Mouse (Mus musculus) 416B (cell line): ENCODE results near the gene Fam43b.

Experiments
- DNase-seq: peaks from one replicate; pipeline ENCODE4 v3.0.0; 2011; ENCODE audit warnings: low read depth

The Fam43b gene

GRCm38 (mm10) chr4:138395087-138395970 lies 999 bp downstream of the Fam43b start:
- DNase-seq: no peak

GRCm38 (mm10) chr4:138393703-138394102 lies 2.6 kb downstream of the Fam43b start:
- DNase-seq: no peak

GRCm38 (mm10) chr4:138383789-138384188 lies 12.5 kb downstream of the Fam43b start:
- peak; percentile 28 for DNase-seq

- peak; percentile 55 for DNase-seq
These were observed 13.9 kb downstream of the Fam43b start for GRCm38 (mm10) chr4:138382462-138382861.

GRCm38 (mm10) chr4:138380132-138380689 lies 16.1 kb downstream of the Fam43b start:
- no peak for DNase-seq

- peak; percentile 88 for DNase-seq
These were observed 17.1 kb downstream of the Fam43b start for GRCm38 (mm10) chr4:138379091-138379840.

GRCm38 (mm10) chr4:138377526-138377925 lies 18.8 kb downstream of the Fam43b start:
- DNase-seq: peak; percentile 45

- DNase-seq: no peak
These were observed 21.2 kb downstream of the Fam43b start for GRCm38 (mm10) chr4:138375117-138375516.

GRCm38 (mm10) chr4:138370996-138371516 lies 25.3 kb downstream of the Fam43b start:
- no peak for DNase-seq

GRCm38 (mm10) chr4:138368498-138369260 lies 27.6 kb downstream of the Fam43b start:
- DNase-seq: no peak

- DNase-seq: peak; percentile 88
These were observed 28.5 kb downstream of the Fam43b start, which contains the start of gene Cda for GRCm38 (mm10) chr4:138367641-138368497. Gene Cda (minus strand): TSS chr4:138367992.

GRCm38 (mm10) chr4:138366561-138366960 lies 29.8 kb downstream of the Fam43b start:
- no peak for DNase-seq

GRCm38 (mm10) chr4:138363511-138363910 lies 32.8 kb downstream of the Fam43b start:
- DNase-seq: no peak

- no peak for DNase-seq
These were observed 33.4 kb downstream of the Fam43b start for GRCm38 (mm10) chr4:138362883-138363282.

GRCm38 (mm10) chr4:138361370-138361821 lies 34.9 kb downstream of the Fam43b start:
- no peak for DNase-seq

- no peak for DNase-seq
These were observed 38.2 kb downstream of the Fam43b start for GRCm38 (mm10) chr4:138358176-138358575.

GRCm38 (mm10) chr4:138356551-138356950 lies 39.8 kb downstream of the Fam43b start:
- DNase-seq: peak; percentile 51

- DNase-seq: peak; percentile 40
These were observed 40.2 kb downstream of the Fam43b start for GRCm38 (mm10) chr4:138356141-138356540.

GRCm38 (mm10) chr4:138355496-138355895 lies 40.8 kb downstream of the Fam43b start:
- DNase-seq: no peak

GRCm38 (mm10) chr4:138353438-138354171 lies 42.7 kb downstream of the Fam43b start:
- no peak for DNase-seq
